Mouse (Mus musculus) thymus, adult 2 months (tissue): ENCODE results near the gene Fbn1.

ENCODE experiments used
- CTCF ChIP-seq: fragments of 200-500 bp; IDR thresholded peaks from 2 replicates; pipeline ENCODE4 v1.5.1; 2012; ENCODE audit warnings: mild to moderate bottlenecking, control low read depth, low read length, moderate library complexity, borderline replicate concordance; ENCODE audit not compliant: control insufficient read depth, poor library complexity, insufficient read depth; ENCODE audit errors: extremely low read depth
- POLR2A ChIP-seq: fragments of 200-500 bp; IDR thresholded peaks from 2 replicates; pipeline ENCODE4 v1.6.1; 2012; ENCODE audit warnings: mild to moderate bottlenecking, low read length, control low read depth, moderate library complexity; ENCODE audit not compliant: control insufficient read depth, poor library complexity, insufficient read depth; ENCODE audit errors: extremely low read depth

DNA sequence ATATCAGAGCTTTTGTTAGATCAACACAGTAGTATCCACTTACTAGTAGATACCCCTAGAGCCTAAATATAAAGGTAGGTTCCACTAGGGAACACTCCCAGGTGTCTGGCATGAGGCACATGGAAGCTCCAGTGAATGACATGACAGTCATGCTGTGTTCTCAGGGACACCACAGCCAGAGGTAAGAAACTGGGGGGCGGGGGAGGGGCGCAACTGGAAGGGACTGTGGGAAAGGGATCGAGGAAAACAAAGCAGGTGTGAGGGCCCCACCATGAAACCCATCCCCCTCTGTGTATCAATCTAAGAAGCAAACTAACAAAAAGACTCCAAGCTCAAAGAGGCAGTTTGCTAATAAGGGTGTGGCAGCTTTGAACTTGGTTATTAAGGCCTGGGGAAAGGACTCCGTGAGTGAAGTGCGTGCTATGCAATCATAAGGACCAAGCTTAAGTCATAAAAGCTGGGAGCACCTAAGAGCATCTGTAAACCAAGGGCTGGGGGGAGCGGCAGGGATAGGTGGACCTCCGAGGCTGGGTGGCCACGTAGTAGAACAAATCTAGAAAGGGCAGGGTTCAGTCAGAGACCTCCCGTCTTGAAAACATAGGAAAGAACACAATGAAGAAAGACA lies 60.4 kb downstream of the Fbn1 start:
- TF ChIP-seq CTCF: no peak
- no peak for TF ChIP-seq POLR2A
